Mouse (Mus musculus) neural tube, embryonic 14.5 days (tissue): Measurements from ENCODE around the gene Gls. TPM values are rescaled to one million over a fixed set of nuclear protein-coding genes. Genes with fewer than 3 reads are reported as not detected.

ENCODE experiments used
- ATAC-seq: fragments of 200-750 bp; cut with Nextera tagmentation; 2 replicates; pipeline ENCODE4 v1.8.0; 2017; ENCODE audit warnings: low read depth, mild to moderate bottlenecking, moderate TSS enrichment, moderate library complexity
- H3K27ac ChIP-seq: fragments of 300-500 bp; sonication (generic); 2 replicates; pipeline ENCODE4 v1.5.1; 2014; ENCODE audit warnings: low read depth, mild to moderate bottlenecking, control low read depth, low read length, moderate library complexity, mixed read lengths
- H3K27me3 ChIP-seq: fragments of 300-500 bp; sonication (generic); 2 replicates; pipeline ENCODE4 v1.6.1; 2014; ENCODE audit warnings: low read length; ENCODE audit not compliant: control insufficient read depth, insufficient read depth
- H3K36me3 ChIP-seq: fragments of 300-500 bp; sonication (generic); 2 replicates; pipeline ENCODE4 v1.6.1; 2014; ENCODE audit warnings: low read length, mixed read lengths; ENCODE audit not compliant: control insufficient read depth, insufficient read depth
- H3K4me1 ChIP-seq: fragments of 300-500 bp; sonication (generic); 2 replicates; pipeline ENCODE4 v1.6.1; 2014; ENCODE audit warnings: low read length; ENCODE audit not compliant: control insufficient read depth, insufficient read depth
- H3K4me2 ChIP-seq: fragments of 300-500 bp; sonication (generic); 2 replicates; pipeline ENCODE4 v1.6.1; 2014; ENCODE audit warnings: mild to moderate bottlenecking, low read depth, low read length, control low read depth
- H3K4me3 ChIP-seq: fragments of 300-500 bp; sonication (generic); 2 replicates; pipeline ENCODE4 v1.5.1; 2014; ENCODE audit warnings: low read depth, low read length, control low read depth, mixed read lengths
- H3K9ac ChIP-seq: fragments of 300-500 bp; sonication (generic); replicated peaks from 2 replicates; pipeline ENCODE4 v1.6.1; 2014; ENCODE audit warnings: low read depth, mild to moderate bottlenecking, control low read depth, low read length, mixed read lengths
- H3K9me3 ChIP-seq: fragments of 300-500 bp; sonication (generic); 2 replicates; pipeline ENCODE4 v1.6.1; 2016; ENCODE audit warnings: low read length; ENCODE audit not compliant: control insufficient read depth
- WGBS: fragments of 180-500 bp; shearing (Covaris S2); extraction: QIAGEN DNeasy Blood & Tissue Kit; methylation state at CpG from one replicate; pipeline ENCODE4 v1.1.7; 2014; 5-methylcytosine and 5-hydroxymethylcytosine counted together
- polyA plus RNA-seq: library from polyadenylated mRNA; unstranded; fragments of >200 nt; fragmentation: Nextera tagmentation; extraction: Ambion mirVana; gene quantifications from 2 replicates; pipeline ENCODE4 v1.2.1, GENCODE M21; 2014

The Gls gene
- polyA plus RNA-seq, 1 experiment from 2014 or later: 74.1 TPM

DNA sequence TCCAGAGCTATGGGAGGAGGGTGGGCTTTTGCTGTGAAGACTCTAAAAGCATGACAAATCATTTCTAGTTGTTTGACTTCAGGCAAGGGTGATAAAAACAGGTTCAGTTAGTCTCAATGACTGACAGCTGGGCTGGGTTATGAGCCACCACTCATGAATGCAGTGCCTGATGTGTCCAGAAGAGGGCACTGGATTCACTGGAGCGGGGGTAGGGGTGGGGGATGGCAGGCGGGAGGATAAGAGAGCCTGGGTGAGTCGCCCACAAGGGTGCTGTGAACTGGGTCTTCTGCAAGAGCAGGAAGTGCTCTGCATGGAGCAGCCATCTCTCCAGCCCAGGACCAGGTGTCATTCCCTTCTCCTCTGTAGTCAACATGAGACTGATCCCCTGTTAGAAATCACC lies 63.0 kb downstream of the Gls start:
- peak; percentile 42; the same call in 1 of the 2 replicates for ATAC-seq
- no peaks in the 10 kb centered on the region for H3K36me3 ChIP-seq
- H3K27ac ChIP-seq: no peak overlapping the region
- no peak overlapping the region for H3K9ac ChIP-seq
- 8% methylated on average over 3 of the region's 3 CpGs for WGBS
- no peaks in the 10 kb centered on the region for H3K4me1 ChIP-seq
- H3K27me3 ChIP-seq: no peaks in the 10 kb centered on the region
- no peak overlapping the region for H3K4me2 ChIP-seq
- H3K9me3 ChIP-seq: no peaks in the 10 kb centered on the region
- H3K4me3 ChIP-seq: no peak overlapping the region

DNA sequence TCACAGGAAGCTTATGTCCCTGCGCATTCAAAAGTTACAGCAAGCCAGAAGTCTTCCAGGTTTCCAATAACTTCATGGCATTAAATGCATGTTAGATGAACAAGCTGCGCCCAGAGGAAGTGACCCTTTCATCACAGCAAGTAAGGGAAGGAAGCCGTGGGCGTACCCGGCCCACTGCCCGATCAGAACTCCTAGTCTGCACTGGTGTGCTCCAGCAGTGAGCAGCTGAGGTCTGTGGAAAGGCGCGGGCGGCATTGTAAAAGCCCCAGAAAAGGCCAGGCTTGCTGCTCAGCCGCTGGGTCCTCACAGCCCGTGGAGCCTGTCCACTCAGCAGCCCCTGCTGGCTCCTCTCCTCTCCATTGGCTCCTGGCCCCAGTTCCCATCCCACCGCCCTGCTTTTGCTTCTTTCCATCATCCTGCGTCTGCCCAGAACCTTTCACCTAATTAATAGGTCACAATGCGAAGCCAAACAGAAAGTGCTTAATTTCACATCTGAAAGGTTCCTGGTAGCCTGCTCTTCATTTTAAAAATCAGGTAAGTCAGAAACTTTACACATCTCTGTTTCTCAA lies 66.3 kb downstream of the Gls start:
- no peaks in the 10 kb centered on the region for H3K9me3 ChIP-seq
- no peak overlapping the region for H3K27ac ChIP-seq
- H3K36me3 ChIP-seq: no peaks in the 10 kb centered on the region
- 71% methylated on average over 14 of the region's 14 CpGs for WGBS
- no peaks in the 10 kb centered on the region for H3K27me3 ChIP-seq
- H3K4me2 ChIP-seq: no peak overlapping the region
- ATAC-seq: no peak
- H3K9ac ChIP-seq: no peak overlapping the region
- no peak overlapping the region for H3K4me3 ChIP-seq
- H3K4me1 ChIP-seq: no peaks in the 10 kb centered on the region

DNA sequence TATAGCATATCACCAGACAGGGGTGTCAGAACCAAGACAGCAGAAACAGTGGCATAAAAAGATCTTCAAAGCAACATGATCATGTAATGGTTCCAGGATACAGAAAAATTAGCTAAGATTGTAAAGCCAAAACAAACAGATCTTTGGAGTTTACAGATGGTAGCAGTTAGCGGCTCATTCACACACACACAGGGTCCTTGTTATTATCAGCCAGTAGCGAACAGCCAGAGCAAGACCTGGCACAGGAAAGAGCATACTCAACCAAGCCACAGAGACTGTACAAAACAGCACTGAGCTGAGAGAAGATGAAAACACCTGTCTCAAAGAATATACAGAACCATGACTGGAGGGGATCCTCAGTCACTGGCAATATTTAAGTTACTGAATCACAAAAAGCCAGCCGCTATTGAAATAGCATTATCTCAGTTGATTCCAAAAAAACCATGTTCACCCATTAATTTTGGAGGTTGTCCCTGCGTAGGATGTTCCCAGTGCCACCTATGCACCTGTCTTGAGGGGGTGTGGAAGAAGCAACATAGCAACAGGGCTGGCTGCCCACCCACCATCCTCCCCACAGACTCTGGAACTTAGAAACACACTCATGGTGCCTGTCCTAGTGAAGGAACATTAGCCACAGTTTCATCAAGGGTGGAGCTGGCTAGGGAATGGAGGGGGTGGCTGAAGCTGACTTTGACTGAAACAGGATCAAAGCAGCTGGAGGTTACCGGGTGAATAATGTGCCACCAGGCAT lies 69.2 kb downstream of the Gls start:
- Histone ChIP-seq H3K4me3 (no peak overlapping the region), H3K9me3 (no peaks in the 10 kb centered on the region), H3K36me3 (no peaks in the 10 kb centered on the region), H3K4me2 (no peak overlapping the region), H3K4me1 (no peaks in the 10 kb centered on the region), H3K27me3 (no peaks in the 10 kb centered on the region), H3K9ac (no peak overlapping the region), H3K27ac (no peak overlapping the region)
- WGBS: 93% methylated on average over 5 of the region's 5 CpGs
- ATAC-seq: no peak

DNA sequence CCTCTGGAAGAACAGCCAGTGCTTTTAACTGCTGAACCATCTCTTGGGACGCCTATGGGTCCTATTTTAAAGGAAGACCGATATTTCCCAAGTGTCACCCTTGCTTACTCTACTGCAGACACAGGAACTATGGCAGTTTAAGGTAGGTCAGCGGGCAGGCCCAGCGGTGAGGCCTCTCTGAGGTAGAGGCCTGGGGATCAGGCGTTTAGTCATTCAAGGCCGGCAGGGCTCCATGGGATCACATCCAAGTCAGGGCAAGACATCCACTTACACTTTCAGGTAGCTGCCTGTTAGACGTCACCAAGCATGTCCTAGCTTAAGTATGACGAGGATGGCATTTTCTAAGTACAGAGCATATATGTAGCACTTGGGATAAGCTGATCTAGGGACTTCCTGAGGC lies 71.9 kb downstream of the Gls start:
- no peak overlapping the region for H3K4me2 ChIP-seq
- no peak overlapping the region for H3K4me3 ChIP-seq
- peaks cover 2% of the 10 kb centered on the region; the same call in 1 of the 2 replicates for H3K36me3 ChIP-seq
- no peak overlapping the region for H3K27ac ChIP-seq
- no peaks in the 10 kb centered on the region for H3K9me3 ChIP-seq
- WGBS: 89% methylated on average over 8 of the region's 8 CpGs
- no peaks in the 10 kb centered on the region for H3K27me3 ChIP-seq
- no peak overlapping the region for H3K9ac ChIP-seq
- ATAC-seq: no peak
- no peaks in the 10 kb centered on the region for H3K4me1 ChIP-seq

- no peaks in the 10 kb centered on the region for H3K9me3 ChIP-seq
- H3K9ac ChIP-seq: no peak overlapping the region
- H3K27me3 ChIP-seq: no peaks in the 10 kb centered on the region
- peaks cover 2% of the 10 kb centered on the region; the same call in 1 of the 2 replicates for H3K36me3 ChIP-seq
- ATAC-seq: 0 out of 2 replicates have a peak, but pooled peaks have one; percentile 23
- H3K4me3 ChIP-seq: no peak overlapping the region
- 70% methylated on average over 17 of the region's 17 CpGs for WGBS
- H3K4me1 ChIP-seq: no peaks in the 10 kb centered on the region
- no peak overlapping the region for H3K4me2 ChIP-seq
- H3K27ac ChIP-seq: no peak overlapping the region
These were observed 74.3 kb downstream of the Gls start for GRCm38 (mm10) chr1:52158490-52159381.

- Histone ChIP-seq H3K4me3 (no peak overlapping the region), H3K9ac (no peak overlapping the region), H3K27me3 (no peaks in the 10 kb centered on the region), H3K9me3 (no peaks in the 10 kb centered on the region), H3K4me2 (no peak overlapping the region), H3K27ac (no peak overlapping the region), H3K4me1 (no peaks in the 10 kb centered on the region), H3K36me3 (peaks cover 2% of the 10 kb centered on the region; the same call in 1 of the 2 replicates)
- 100% methylated on average over 2 of the region's 2 CpGs for WGBS
- ATAC-seq: no peak
These were observed 75.0 kb downstream of the Gls start for GRCm38 (mm10) chr1:52158040-52158439.

DNA sequence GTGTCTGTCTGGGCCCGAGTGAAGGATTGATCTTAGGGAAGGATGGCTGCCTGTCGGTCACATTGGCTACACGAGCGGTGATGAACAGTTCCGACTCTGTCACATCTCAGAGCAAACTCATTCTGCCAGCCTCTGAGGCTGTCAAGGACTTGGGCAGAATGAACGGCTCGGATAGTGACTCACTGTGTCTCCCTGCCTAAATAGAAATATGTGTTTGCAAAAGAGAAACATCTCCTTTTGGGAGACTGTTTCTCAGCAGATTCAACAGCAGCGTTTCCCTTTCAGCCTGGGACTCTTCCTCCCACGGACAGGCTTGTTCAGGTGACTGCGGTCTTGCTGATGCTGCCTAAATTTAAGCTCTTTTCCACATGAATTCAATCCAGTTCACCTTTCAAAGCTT lies 76.7 kb downstream of the Gls start:
- Histone ChIP-seq H3K9me3 (no peaks in the 10 kb centered on the region), H3K36me3 (peaks cover 2% of the 10 kb centered on the region; the same call in 1 of the 2 replicates), H3K4me2 (no peak overlapping the region), H3K27ac (no peak overlapping the region), H3K9ac (no peak overlapping the region), H3K27me3 (no peaks in the 10 kb centered on the region), H3K4me3 (no peak overlapping the region), H3K4me1 (no peaks in the 10 kb centered on the region)
- no peak for ATAC-seq
- WGBS: 89% methylated on average over 10 of the region's 10 CpGs

- Histone ChIP-seq H3K9me3 (no peaks in the 10 kb centered on the region), H3K36me3 (peaks cover 2% of the 10 kb centered on the region; the same call in 1 of the 2 replicates), H3K27me3 (no peaks in the 10 kb centered on the region), H3K9ac (no peak overlapping the region), H3K4me1 (0 out of 2 replicates have a peak, but pooled peaks cover 2% of the 10 kb centered on the region), H3K4me3 (no peak overlapping the region), H3K4me2 (no peak overlapping the region), H3K27ac (no peak overlapping the region)
- WGBS: 92% methylated on average over 8 of the region's 8 CpGs
- no peak for ATAC-seq
These were observed 78.1 kb downstream of the Gls start for GRCm38 (mm10) chr1:52154890-52155289.
